Mouse (Mus musculus) spleen, postnatal 4 days (tissue): ENCODE results near the gene Svs5.
A peak's percentile ranks its signal among the peaks of the same experiment; 100 is the strongest.
"Not testable (repeated sequence)": the region's sequence is repeated elsewhere in the genome, so short reads cannot be mapped to it uniquely, and the experiment has no call there.

Experiments
- DNase-seq, 2 experiments: peaks; one replicate each; pipeline ENCODE4 v3.0.0; 2022; ENCODE audit warnings: low spot score in 2 of 2

Gene Svs5

GRCm38 (mm10) chr2:164332440-164332839 lies at the start of gene Svs5:
Gene Svs5 (plus strand): TSS chr2:164332740.
- not testable (repeated sequence) for DNase-seq

GRCm38 (mm10) chr2:164288968-164289367 lies 43.6 kb upstream of the Svs5 start, which contains the start of gene Svs3a:
Gene Svs3a (plus strand): TSS chr2:164289268.
- DNase-seq, result not testable (repeated sequence)

GRCm38 (mm10) chr2:164312599-164312998 lies 19.9 kb upstream of the Svs5 start:
- DNase-seq, result no peak

GRCm38 (mm10) chr2:164315460-164315859 lies 17.1 kb upstream of the Svs5 start:
- not testable (repeated sequence) for DNase-seq

- not testable (repeated sequence) for DNase-seq
Observed at GRCm38 (mm10) chr2:164316451-164316850, 16.1 kb upstream of the Svs5 start, which contains the start of gene Svs6. Gene Svs6 (plus strand): TSS chr2:164316751.

GRCm38 (mm10) chr2:164320983-164321382 lies 11.6 kb upstream of the Svs5 start:
- DNase-seq, result no peak

GRCm38 (mm10) chr2:164343732-164344131 lies 11.2 kb downstream of the Svs5 start:
- not testable (repeated sequence) for DNase-seq

GRCm38 (mm10) chr2:164347697-164348096 lies 15.2 kb downstream of the Svs5 start:
- DNase-seq, result not testable (repeated sequence)

GRCm38 (mm10) chr2:164348980-164349379 lies 16.4 kb downstream of the Svs5 start:
- peak in 1 of 2 experiments; percentile 26 for DNase-seq

GRCm38 (mm10) chr2:164352697-164353096 lies 20.2 kb downstream of the Svs5 start:
- no peak for DNase-seq

GRCm38 (mm10) chr2:164353356-164353755 lies 20.8 kb downstream of the Svs5 start:
- DNase-seq, result no peak

- peak in 1 of 2 experiments; percentile 25 for DNase-seq
Observed at GRCm38 (mm10) chr2:164356177-164356967, 23.8 kb downstream of the Svs5 start.

- DNase-seq, result no peak
Observed at GRCm38 (mm10) chr2:164358373-164358772, 25.8 kb downstream of the Svs5 start.

GRCm38 (mm10) chr2:164359031-164359430 lies 26.5 kb downstream of the Svs5 start:
- DNase-seq, result no peak

- no peak for DNase-seq
Observed at GRCm38 (mm10) chr2:164359668-164360067, 27.1 kb downstream of the Svs5 start.

- no peak for DNase-seq
Observed at GRCm38 (mm10) chr2:164360974-164361657, 28.6 kb downstream of the Svs5 start.

- no peak for DNase-seq
Observed at GRCm38 (mm10) chr2:164366947-164367346, 34.4 kb downstream of the Svs5 start.

GRCm38 (mm10) chr2:164368620-164369105 lies 36.1 kb downstream of the Svs5 start:
- no peak for DNase-seq

GRCm38 (mm10) chr2:164371371-164371770 lies 38.8 kb downstream of the Svs5 start:
- no peak for DNase-seq

- DNase-seq, result no peak
Observed at GRCm38 (mm10) chr2:164372408-164373053, 40.0 kb downstream of the Svs5 start.

GRCm38 (mm10) chr2:164373187-164373586 lies 40.6 kb downstream of the Svs5 start:
- DNase-seq, result no peak
